Comparison of ENCODE assay signal across 18 mouse cellular contexts in the genomic region with DNA sequence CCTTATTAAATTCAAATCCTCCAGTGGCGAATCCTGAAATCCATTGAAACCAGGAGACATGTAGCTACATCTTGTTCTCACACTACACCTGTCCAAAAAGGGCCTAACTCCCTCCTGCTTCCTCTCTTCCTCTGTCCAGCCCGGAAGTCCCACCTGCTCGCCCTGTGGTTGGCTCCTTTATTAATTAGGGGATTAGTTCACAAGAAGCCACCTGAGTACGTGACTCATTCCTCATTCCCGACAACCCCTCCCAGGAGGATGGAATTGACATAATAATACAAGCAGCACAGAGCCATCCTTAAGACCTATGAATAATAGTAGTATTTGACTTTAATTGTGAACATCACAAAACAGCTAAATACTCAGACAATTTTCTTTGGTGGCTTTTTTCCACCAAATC.
"Had no signal": no experiment of that assay in that cellular context is flagged by ENCODE, and none has a peak within 500 bp of the region (broad histone marks: within the 10 kb centered on the region; RNA-seq: fewer than 3 reads in every experiment).

No protein-coding gene starts in this region.

- H3K27ac ChIP-seq: midbrain, embryonic 10.5 days; midbrain, embryonic 12.5 days; neural tube, embryonic 13.5 days; neural tube, embryonic 15.5 days; stomach, embryonic 15.5 days; stomach, postnatal 0 days had no signal

- H3K4me3 ChIP-seq: midbrain, embryonic 10.5 days; midbrain, embryonic 12.5 days; myocyte; neural tube, embryonic 13.5 days; neural tube, embryonic 15.5 days; stomach, embryonic 15.5 days had no signal

- H3K4me2 ChIP-seq: lung, embryonic 14.5 days; midbrain, embryonic 12.5 days; neural tube, embryonic 13.5 days; neural tube, embryonic 15.5 days; stomach, embryonic 15.5 days had no signal

- H3K27me3 ChIP-seq: midbrain, embryonic 12.5 days; neural tube, embryonic 13.5 days; neural tube, embryonic 15.5 days; stomach, embryonic 15.5 days had no signal

- H3K9me3 ChIP-seq: midbrain, embryonic 10.5 days; midbrain, embryonic 12.5 days; neural tube, embryonic 13.5 days; neural tube, embryonic 15.5 days; stomach, embryonic 15.5 days had no signal

- DNase-seq: lung, adult 18-20 months; lung, embryonic 14.5 days; lung, postnatal 10 days; lung, postnatal 4 days; midbrain, embryonic 14.5 days; retina, postnatal 1 day; right cerebral cortex, adult 18-20 months; thymus, adult 2 months; thymus, postnatal 25 days; thymus, postnatal 4 days had no signal

- H3K9ac ChIP-seq: lung, embryonic 14.5 days; midbrain, embryonic 12.5 days; neural tube, embryonic 13.5 days; neural tube, embryonic 15.5 days; stomach, embryonic 15.5 days had no signal

- ATAC-seq: midbrain, embryonic 16.5 days had no signal

- H3K4me1 ChIP-seq: midbrain, embryonic 10.5 days; midbrain, embryonic 12.5 days; neural tube, embryonic 13.5 days; neural tube, embryonic 15.5 days; stomach, embryonic 15.5 days had no signal
